In the genomic region with DNA sequence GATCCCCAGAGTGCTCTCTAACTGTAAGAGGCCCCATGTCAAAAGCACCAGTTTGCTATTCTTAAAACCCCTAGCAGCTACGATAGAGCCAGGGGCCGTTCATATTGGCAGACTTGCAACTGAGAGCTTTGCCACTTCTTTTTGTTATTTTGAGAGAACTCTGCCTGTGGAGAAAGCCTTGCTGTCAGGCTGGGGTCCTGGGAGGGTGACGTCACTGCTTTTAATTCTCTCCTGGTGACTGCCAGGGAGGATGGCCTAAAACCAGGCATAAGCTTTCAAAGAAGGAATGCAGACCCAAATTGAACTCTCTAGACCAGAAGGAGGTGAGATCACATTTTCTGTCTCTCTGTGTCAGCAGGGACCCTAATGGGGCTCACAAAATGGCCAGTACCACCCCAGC, we compare ENCODE assay signal across 18 mouse cellular contexts.
DNase-seq lines count a peak whose midpoint lies in the region; ATAC-seq and TF ChIP-seq lines count a peak whose summit lies in the region.
"Had no signal": no experiment of that assay in that cellular context is flagged by ENCODE, and none has a peak within 500 bp of the region (broad histone marks: within the 10 kb centered on the region; RNA-seq: fewer than 3 reads in every experiment).

No protein-coding gene starts in this region.

- 6% methylated on average over 3 of the region's 3 CpGs for WGBS in forebrain, embryonic 14.5 days
- 5% methylated on average over 3 of the region's 3 CpGs for WGBS in forebrain, postnatal 0 days
- WGBS in lung, embryonic 15.5 days, result 26% methylated on average over 3 of the region's 3 CpGs

- H3K36me3 ChIP-seq in forebrain, embryonic 14.5 days (ENCODE audit: control insufficient read depth, insufficient read depth, low read length), result peaks cover 35% of the 10 kb centered on the region
- H3K36me3 ChIP-seq in forebrain, postnatal 0 days (ENCODE audit: insufficient read depth), result peaks cover 12% of the 10 kb centered on the region
- H3K36me3 ChIP-seq in lung, embryonic 15.5 days, result peaks cover 30% of the 10 kb centered on the region

- H3K27me3 ChIP-seq in forebrain, embryonic 14.5 days (replicated peaks; ENCODE audit: control insufficient read depth, insufficient read depth, low read length), result no peaks in the 10 kb centered on the region
- no peaks in the 10 kb centered on the region for H3K27me3 ChIP-seq in forebrain, postnatal 0 days (ENCODE audit: insufficient read depth, low read length)
- no peaks in the 10 kb centered on the region for H3K27me3 ChIP-seq in lung, embryonic 15.5 days
- H3K27me3 ChIP-seq: heart, embryonic 15.5 days; midbrain, embryonic 15.5 days had no signal

- peaks cover 5% of the 10 kb centered on the region for H3K4me1 ChIP-seq in forebrain, embryonic 14.5 days (ENCODE audit: control insufficient read depth, insufficient read depth, low read length)
- H3K4me1 ChIP-seq in forebrain, postnatal 0 days (ENCODE audit: insufficient read depth), result no peaks in the 10 kb centered on the region
- peaks cover 35% of the 10 kb centered on the region for H3K4me1 ChIP-seq in lung, embryonic 15.5 days
- H3K4me1 ChIP-seq: midbrain, embryonic 15.5 days had no signal

- ATAC-seq in forebrain, embryonic 14.5 days, result peak; percentile 61
- ATAC-seq in forebrain, postnatal 0 days, result no peak; the same call in 1 of the 2 replicates
- ATAC-seq in lung, embryonic 15.5 days (ENCODE audit: borderline replicate concordance, extremely low read depth, low FRiP score, low TSS enrichment), result no peak
- ATAC-seq: liver, postnatal 0 days; midbrain, embryonic 15.5 days had no signal

- no peak overlapping the region for H3K4me3 ChIP-seq in forebrain, embryonic 14.5 days (ENCODE audit: low read depth, low read length)
- H3K4me3 ChIP-seq in forebrain, postnatal 0 days (ENCODE audit: low read depth, low read length), result no peak overlapping the region
- H3K4me3 ChIP-seq in lung, embryonic 15.5 days, result no peak overlapping the region
- H3K4me3 ChIP-seq: heart, embryonic 15.5 days; midbrain, embryonic 15.5 days had no signal

- H3K4me2 ChIP-seq in forebrain, embryonic 14.5 days (ENCODE audit: low read length), result no peak overlapping the region
- no peak overlapping the region for H3K4me2 ChIP-seq in forebrain, postnatal 0 days (ENCODE audit: low read depth)
- no peak overlapping the region for H3K4me2 ChIP-seq in lung, embryonic 15.5 days
- H3K4me2 ChIP-seq: heart, embryonic 15.5 days; midbrain, embryonic 15.5 days had no signal

- H3K9me3 ChIP-seq in forebrain, embryonic 14.5 days (replicated peaks; ENCODE audit: control insufficient read depth, low read length), result no peaks in the 10 kb centered on the region
- no peaks in the 10 kb centered on the region for H3K9me3 ChIP-seq in forebrain, postnatal 0 days (ENCODE audit: low read length)
- no peaks in the 10 kb centered on the region for H3K9me3 ChIP-seq in lung, embryonic 15.5 days
- H3K9me3 ChIP-seq: heart, embryonic 15.5 days; midbrain, embryonic 15.5 days had no signal

- no peak overlapping the region for H3K9ac ChIP-seq in forebrain, embryonic 14.5 days (ENCODE audit: low read length)
- no peak overlapping the region for H3K9ac ChIP-seq in forebrain, postnatal 0 days
- H3K9ac ChIP-seq in lung, embryonic 15.5 days, result no peak overlapping the region
- H3K9ac ChIP-seq: heart, embryonic 15.5 days; liver, postnatal 0 days; midbrain, embryonic 15.5 days had no signal

- no peak overlapping the region; the same call in 1 of the 2 replicates for H3K27ac ChIP-seq in forebrain, embryonic 14.5 days (ENCODE audit: low read depth, low read length)
- H3K27ac ChIP-seq in forebrain, postnatal 0 days (ENCODE audit: low read depth, low read length), result no peak overlapping the region
- peak overlapping the region; percentile 76 for H3K27ac ChIP-seq in lung, embryonic 15.5 days
- H3K27ac ChIP-seq: heart, embryonic 15.5 days; midbrain, embryonic 15.5 days had no signal

- peak; percentile 59 for DNase-seq in forebrain, embryonic 14.5 days (ENCODE audit: low spot score)
- DNase-seq in forebrain, postnatal 0 days, result no peak
- no peak for DNase-seq in lung, postnatal 25 days (ENCODE audit: low spot score)
- peak; percentile 24 for DNase-seq in thymus, postnatal 4 days
- no peak for DNase-seq in thymus, adult 18-20 months
- peak; percentile 21 for DNase-seq in skeletal muscle tissue, adult 2 months (ENCODE audit: low read depth, low spot score)
- DNase-seq in cerebellum, postnatal 36 days, result no peak
- DNase-seq: adrenal gland, adult 8-10 months; cerebellum, adult 9-10 months; heart, adult 11 months; kidney, adult 18-20 months; kidney, postnatal 14 days; liver, postnatal 0 days; right cerebral cortex, postnatal 14 days; thymus, postnatal 36 days had no signal

- TF ChIP-seq CTCF in forebrain, postnatal 0 days (IDR thresholded peaks at IDR 0.05; ENCODE audit: low read depth), result no peak

Comparison
In these comparisons a context has a peak if more than half of its experiments do, and no peak if none do; other contexts are left out.
1. DNase-seq: peak in forebrain, embryonic 14.5 days (single experiment), thymus, postnatal 4 days (single experiment) and skeletal muscle tissue, adult 2 months (single experiment); none in forebrain, postnatal 0 days (single experiment), lung, postnatal 25 days (single experiment), thymus, adult 18-20 months (0 of 2) and cerebellum, postnatal 36 days (0 of 2).